Mouse (Mus musculus): ENCODE data around the gene Ypel1. TPM values are rescaled to one million over a fixed set of nuclear protein-coding genes. Genes with fewer than 3 reads are reported as not detected.

Ypel1 gene
- total RNA-seq, 1 experiment from 2014 or later = 1.3 TPM

GRCm38 (mm10) chr16:17082121-17082792, 12.8 kb downstream of the Ypel1 start:
- no peak for ATAC-seq (ENCODE audit: extremely low read depth, insufficient number of reproducible peaks, low FRiP score, poor library complexity, severe bottlenecking)

DNA sequence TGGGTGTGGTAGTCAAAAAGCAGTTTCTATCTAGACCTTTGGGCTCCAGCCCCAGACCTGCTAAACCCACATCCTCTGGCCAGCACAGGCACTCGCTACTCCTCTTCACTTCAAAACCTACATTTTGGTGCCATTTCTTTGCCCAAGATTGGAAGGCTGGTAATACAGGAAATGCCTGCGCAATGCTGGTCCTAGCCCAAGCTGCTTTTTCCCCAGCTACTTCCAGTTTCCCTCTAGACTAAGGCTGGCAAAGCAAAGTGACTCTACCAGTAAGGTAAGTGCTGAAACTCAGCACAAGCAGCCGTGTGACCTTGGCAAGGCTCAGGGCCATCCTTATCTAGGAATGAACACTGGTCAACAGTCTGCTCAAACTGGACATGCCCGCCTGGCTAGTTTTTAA, 16.1 kb downstream of the Ypel1 start:
- ATAC-seq (ENCODE audit: extremely low read depth, insufficient number of reproducible peaks, low FRiP score, poor library complexity, severe bottlenecking) = no peak

GRCm38 (mm10) chr16:17086241-17086640, 16.7 kb downstream of the Ypel1 start:
- ATAC-seq (ENCODE audit: extremely low read depth, insufficient number of reproducible peaks, low FRiP score, poor library complexity, severe bottlenecking) = no peak

- ATAC-seq (ENCODE audit: extremely low read depth, insufficient number of reproducible peaks, low FRiP score, poor library complexity, severe bottlenecking) = no peak
Measured at GRCm38 (mm10) chr16:17086669-17087193, 17.2 kb downstream of the Ypel1 start.

DNA sequence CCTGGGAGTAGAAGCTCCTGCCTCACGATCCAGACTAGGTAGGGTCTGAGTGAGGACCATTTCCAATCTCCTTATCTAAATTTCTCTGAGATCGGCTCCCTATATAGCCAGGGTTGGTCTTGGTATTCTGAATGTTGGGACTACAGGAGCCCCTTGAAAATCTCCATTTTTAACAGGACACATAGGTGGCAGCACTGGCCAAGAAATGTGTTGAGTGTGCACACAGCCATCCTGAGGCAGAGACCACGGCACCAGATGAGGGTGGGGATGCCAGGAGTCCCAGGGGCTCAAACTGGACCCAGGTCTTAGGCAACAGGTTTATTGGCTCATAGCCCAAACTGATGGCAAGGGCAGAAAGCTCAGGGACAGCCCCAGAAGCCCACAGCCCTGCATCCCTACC, 18.9 kb downstream of the Ypel1 start:
- ATAC-seq (ENCODE audit: extremely low read depth, insufficient number of reproducible peaks, low FRiP score, poor library complexity, severe bottlenecking) = no peak

DNA sequence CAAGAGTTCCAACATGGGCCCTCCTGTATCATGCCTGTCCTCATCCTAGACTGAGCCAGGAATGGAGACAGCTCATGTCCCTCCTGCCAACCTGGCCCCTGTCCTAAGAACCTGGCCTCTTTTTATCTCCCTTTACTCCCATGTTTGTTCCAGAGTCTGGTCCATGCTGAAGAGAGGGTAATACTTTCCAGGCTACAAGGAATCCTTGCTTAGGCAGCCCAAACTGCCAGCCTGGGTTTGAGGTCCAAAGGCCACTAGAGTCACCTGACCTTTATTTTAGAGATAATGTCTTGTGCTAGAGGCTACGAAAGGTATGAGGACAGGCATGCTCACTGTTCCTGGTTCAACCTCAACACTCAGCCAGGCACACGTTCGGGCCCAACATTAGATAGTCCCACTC, 27.4 kb downstream of the Ypel1 start:
- ATAC-seq (ENCODE audit: extremely low read depth, insufficient number of reproducible peaks, low FRiP score, poor library complexity, severe bottlenecking) = no peak

GRCm38 (mm10) chr16:17102630-17103220, 33.2 kb downstream of the Ypel1 start:
- no peak for ATAC-seq (ENCODE audit: extremely low read depth, insufficient number of reproducible peaks, low FRiP score, poor library complexity, severe bottlenecking)

DNA sequence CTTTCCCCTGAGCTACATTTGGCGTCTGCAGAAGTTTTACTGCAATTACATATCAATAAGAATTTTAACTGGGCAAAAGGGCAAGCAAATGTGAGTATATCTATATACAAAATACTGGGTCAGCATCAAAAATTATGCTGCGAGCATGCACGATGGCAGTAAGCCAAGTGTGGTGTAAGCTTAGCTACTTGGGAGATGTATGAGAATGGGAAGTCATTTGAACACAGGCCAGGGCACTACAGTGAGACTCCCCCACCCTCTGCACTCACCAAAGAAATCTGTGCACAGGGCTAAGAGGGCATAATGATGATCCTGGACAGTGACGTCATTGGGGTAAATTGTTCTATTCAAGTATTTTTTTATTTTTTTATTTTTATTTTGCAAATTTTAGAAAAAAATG, 35.1 kb downstream of the Ypel1 start:
- no peak for ATAC-seq (ENCODE audit: extremely low read depth, insufficient number of reproducible peaks, low FRiP score, poor library complexity, severe bottlenecking)

DNA sequence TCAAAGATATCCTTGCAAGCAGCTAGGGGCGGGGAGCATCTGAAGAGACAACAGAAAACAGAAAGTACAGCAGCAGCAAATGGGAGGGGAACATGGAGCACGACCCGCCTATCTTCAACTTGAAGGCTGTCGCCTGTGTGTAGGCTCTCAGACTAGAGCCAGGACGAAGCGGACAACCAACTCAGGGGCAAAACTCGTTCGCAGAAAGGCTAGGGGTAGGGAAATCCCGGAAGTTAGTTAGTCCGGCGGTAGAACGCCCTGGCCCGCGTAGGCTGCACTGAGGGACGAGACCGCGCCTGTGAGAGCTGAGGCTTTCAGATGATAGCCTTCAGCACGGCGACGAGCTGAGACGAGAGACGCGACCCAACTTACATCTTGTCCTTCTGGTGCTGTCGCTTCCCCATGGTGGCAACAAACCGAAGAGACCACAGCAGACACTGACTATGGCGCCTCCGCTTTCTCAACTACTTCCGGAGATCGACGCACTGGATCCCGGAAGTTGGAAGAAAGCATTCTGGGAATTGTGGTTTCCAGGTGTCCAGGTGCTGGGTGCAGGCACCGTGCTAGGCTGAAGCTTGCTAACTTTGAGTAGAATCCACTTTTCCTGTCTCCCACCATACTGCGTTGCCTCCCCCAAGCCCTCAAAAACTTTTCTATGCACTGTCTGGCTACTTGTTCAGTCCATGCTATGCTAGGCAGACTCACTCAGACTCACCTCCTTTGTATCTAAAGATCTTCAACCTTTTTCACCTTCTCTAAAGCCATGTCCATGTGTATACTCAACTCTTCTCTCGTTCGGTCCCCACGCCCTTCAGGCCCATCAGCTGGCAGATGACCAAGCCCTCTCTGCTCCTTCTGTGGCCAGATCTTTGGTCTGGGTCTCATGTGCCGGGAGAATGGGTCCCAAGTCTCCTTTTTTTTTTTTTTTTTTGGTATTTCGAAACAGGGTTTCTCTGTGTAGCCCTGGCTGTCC, 41.6 kb downstream of the Ypel1 start, which contains the start of gene Ppil2:
TSS of gene Ppil2 (minus strand) at position 487 of the 973 bp plus-strand sequence.
- ATAC-seq (ENCODE audit: extremely low read depth, insufficient number of reproducible peaks, low FRiP score, poor library complexity, severe bottlenecking) = peak; percentile 85

DNA sequence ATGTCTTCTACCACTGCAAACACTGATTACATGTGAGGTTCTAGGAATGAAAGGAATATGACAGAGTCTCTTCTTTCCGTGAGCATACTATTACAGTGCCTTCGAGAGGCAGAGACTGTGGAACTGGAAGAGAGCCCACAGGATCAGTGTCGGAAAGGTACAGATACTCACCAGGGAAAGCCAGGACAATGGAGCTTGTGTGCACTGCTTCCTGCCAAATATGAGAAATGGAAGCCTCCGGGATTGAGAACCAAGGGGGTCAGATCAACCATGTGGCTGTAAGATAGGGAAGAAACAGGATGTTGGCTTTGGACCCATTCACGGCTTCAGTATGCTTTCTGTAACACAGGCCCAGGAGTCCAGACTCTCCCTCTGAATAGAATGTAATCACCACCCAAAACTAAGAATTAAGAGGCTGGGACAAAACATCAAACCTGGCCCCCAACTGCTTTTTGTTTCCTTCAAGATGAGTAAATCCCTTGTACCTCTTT, 47.9 kb downstream of the Ypel1 start:
- no peak for ATAC-seq (ENCODE audit: extremely low read depth, insufficient number of reproducible peaks, low FRiP score, poor library complexity, severe bottlenecking)

DNA sequence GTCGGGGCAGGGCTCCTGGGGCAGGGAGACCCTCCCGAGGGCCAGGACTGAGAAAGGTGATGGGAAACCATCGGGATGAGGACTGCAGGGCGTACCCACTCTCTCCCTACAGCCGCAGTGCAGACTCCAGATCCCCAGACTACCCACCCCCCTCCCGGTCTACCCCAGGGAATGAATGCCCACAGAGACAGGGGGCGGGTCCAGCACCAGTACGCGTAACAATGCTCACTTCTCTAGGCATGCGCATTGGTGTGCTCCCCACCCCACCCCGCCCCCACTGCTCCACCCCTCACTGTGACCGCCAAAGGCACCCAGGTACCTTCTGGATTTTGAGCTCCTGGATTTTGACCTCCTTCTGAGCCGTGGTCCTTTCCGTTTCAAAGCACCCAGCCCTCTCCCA, 52.1 kb downstream of the Ypel1 start:
- ATAC-seq (ENCODE audit: extremely low read depth, insufficient number of reproducible peaks, low FRiP score, poor library complexity, severe bottlenecking) = no peak

DNA sequence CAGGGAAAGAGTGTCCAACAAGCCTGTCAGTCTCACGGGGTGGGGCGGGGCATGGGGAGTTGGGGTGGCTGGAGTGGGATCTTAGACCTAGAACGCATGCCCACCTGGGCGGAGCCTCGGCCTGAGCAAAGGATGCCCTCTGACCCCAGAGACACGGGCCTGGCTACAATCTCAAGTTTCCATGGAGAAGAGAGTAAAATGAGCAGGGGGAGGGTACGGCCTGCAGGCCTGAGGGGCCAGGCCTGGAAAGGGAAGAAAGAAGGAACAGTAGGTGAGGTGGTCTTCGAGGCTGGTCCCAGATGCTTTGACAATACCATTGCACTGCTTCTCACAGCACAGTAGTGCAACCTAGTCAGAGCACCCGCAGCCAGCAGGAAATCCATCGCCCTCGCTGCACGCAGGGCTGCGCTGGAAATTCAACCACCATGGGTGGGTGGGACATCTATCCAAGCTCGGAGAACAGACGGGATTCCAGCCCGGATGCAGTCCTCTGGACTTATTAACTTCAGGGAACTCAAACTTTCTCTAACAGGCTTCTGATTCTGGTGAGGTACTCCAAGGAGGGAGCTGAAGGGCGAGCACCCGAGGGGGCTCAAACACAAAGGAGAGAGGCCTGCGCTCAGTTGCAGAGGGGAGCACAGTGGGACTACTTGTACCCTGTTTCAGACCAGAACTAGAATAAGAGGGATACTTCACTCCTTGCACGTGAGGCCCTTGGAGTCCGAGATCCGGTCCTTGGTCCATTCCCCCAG, 54.8 kb downstream of the Ypel1 start:
- no peak for ATAC-seq (ENCODE audit: extremely low read depth, insufficient number of reproducible peaks, low FRiP score, poor library complexity, severe bottlenecking)

DNA sequence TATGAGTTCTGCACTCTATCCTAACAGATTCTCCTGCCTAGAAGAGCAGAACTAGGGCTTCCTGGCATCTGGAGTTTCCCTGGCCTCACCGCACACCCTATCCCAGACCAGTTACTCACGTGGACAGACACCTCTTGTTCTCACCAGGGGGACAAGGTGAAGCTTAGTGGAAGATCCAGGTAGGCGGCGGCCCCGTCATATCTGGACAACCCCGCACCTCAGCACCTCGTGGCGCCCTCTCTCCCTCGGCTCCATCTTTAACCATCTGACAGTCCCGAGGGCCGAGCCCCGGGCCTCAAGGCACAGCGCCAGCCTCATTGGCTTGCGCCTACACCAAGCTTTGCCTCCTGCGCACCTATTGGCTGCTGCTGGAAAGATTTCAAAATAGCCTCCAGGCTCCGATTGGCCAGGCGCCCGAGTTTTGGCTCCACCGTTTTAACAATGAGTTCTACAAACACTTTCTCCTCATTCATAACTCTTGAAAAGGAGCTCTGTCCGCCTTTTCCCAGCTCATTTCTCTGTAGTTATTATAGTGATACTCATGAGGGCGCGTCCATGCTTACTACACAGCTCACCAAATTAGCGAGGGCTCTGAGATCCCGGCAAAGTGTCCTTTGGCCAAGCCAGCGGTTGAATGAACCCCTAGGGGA, 55.5 kb downstream of the Ypel1 start, which contains the start of gene 2610318N02Rik:
TSS of gene 2610318N02Rik (minus strand) at position 297 of the 650 bp plus-strand sequence.
- ATAC-seq (ENCODE audit: extremely low read depth, insufficient number of reproducible peaks, low FRiP score, poor library complexity, severe bottlenecking) = peak; percentile 76

DNA sequence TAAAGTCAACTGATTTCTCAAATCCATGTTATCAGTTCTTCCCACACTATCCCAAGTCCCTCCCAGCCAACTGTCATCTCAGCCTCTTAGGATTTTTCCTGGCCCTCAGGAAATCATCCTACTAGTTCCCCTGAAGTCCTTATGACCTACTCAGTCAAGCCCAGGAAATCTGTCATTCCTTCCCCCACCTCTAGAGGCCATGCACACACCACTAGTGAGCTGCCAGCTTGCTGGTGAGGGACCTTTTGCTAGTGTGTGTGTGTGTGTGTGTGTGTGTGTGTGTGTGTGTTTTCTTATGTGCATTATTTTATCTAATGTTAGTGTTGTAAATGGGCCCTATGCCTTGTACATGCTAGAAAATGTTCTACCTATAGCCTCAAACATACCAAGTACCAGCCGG, 57.8 kb downstream of the Ypel1 start:
- peak; percentile 27; the same call in 1 of the 2 replicates for ATAC-seq (ENCODE audit: extremely low read depth, insufficient number of reproducible peaks, low FRiP score, poor library complexity, severe bottlenecking)

DNA sequence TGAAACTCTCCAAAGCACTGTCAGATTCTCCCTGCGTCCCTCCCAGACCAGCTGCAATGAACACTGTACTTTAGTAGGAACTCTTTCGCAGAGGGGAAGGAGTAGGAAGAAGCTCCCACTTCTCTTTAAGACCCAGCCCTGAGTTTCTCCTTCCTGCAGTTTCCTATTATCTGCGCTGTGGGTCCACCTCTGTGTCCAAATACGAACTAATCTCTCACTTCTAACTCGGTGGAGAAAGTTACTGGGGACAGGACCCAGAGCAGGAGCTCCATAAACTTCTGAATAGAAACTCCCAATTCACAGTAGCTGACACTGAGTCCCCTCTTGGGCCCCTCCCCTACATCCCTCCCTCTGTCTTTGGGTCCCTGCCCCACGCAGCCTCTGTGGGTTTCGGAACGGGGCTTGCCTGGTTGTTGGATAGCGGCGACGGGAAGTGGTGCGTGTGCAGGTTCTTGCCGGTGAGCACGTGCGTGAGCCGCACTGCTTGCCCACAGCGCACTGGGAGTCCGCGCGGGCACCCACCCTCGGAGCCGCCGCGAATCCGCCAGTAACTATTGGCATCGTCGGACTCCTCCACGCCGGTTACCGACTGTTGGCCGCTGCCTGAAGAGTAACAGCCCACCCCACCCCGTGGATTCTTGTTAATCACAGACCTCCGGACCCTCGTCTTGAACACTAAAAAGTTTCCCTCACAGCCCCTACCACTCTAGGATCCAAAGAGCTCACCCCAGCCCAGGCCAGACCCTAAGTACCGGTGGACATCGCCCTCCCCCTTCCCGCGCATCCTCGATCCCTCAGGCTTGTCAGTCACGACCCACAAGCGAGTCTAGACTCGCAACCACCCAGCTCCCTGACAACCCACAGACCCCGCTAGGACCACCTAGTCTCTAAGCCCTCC, 61.9 kb downstream of the Ypel1 start:
- ATAC-seq (ENCODE audit: extremely low read depth, insufficient number of reproducible peaks, low FRiP score, poor library complexity, severe bottlenecking) = no peak

DNA sequence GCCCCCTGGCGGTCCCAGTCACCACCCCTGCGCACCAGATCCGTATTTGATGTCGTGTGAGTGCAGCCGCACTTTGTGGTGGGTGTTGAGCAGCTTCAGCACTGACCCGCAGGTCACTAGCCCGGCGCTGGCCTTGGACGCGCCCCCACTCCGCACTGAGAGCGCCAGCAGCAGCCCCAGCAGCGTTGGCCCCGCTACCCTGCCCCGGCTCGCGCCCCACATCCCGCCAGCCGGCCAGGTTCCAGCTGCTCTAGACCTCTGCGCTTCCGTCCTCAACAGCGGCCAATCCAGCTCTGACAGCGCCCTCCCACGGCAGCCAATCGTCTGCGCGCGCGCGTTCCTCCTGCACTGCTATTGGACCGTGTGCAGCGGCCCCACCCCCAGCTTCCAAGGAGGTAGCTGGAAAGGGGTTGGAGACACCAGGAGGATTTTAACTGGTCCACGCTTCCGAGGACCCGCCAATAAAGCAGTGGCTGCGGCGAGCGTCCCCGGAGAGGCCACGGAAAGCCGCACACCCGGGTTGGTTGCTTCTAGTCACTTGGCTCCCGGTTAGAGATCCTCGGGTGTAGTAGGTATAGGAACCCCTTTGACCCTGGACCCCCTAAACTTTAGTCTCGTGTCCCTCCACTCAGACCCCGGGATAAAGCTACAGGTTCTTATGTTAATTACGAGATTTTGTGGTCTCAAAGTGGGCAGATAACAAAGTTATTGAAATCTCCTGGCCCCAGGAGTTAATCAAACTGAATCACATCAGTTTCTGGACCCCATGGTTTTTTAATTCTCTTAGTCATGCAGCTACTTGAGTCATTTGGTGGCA, 62.8 kb downstream of the Ypel1 start, which contains the start of gene Sdf2l1:
TSS of gene Sdf2l1 (minus strand) at position 295 of the 817 bp plus-strand sequence.
- ATAC-seq (ENCODE audit: extremely low read depth, insufficient number of reproducible peaks, low FRiP score, poor library complexity, severe bottlenecking) = peak; percentile 93
